Mouse (Mus musculus) spleen, adult 12 weeks (tissue): ENCODE results near the gene Ttc33.
"Not testable (repeated sequence)": the region's sequence is repeated elsewhere in the genome, so short reads cannot be mapped to it uniquely, and the experiment has no call there.

Experiments used
- DNase-seq: peaks from one replicate; pipeline ENCODE4 v3.0.0; 2022; ENCODE audit warnings: low spot score

Gene Ttc33

DNA sequence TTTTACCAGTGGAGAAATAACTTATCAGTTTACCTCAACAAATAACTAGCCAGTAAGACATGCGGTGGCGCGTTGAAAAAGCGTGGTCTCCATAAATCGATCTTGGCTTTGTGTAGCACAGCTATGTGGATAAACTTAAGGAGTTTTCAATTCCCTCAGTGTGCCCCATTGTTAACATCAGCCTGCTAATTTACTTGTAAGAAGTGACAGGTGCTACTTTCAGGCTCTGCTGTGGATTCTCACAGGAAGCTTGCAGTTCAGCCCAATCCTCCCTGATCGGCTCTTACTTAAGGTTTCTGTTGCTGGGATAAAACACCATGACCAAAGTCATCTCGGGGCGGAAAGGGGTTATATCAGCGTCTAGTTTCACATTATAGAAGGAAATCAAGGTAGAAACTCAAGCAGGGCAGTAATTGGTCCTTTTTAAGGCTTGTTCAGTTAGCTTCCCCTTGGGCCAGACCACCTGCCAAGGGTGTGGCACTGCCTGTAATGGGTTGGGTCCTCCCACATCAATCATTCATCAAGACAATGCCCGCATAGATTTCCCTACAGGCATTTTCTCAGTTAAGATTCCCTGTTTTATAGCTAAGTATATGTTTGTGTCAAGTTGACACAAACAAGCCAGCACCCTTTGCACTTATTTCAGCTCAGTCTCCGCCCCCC lies 526 bp upstream of the Ttc33 start:
- DNase-seq = peak; percentile 7

DNA sequence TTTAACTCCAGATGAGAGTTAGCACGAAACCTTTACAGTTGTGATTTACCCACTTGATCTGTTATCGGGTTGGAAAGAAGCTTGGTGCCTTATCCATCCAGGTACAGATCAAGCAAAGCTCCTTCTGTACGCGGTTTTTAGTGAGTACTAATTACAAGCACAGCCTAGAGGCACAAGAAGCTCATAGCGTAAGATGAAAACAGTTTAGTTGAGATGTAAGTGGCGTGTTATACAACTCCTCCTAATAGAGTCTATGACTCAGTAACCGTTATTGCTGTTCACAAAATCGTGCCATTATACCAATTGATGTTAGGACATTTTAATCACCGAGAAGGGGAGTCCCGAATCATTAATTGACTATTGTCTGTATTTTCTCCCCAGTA lies 959 bp downstream of the Ttc33 start:
- DNase-seq = no peak

DNA sequence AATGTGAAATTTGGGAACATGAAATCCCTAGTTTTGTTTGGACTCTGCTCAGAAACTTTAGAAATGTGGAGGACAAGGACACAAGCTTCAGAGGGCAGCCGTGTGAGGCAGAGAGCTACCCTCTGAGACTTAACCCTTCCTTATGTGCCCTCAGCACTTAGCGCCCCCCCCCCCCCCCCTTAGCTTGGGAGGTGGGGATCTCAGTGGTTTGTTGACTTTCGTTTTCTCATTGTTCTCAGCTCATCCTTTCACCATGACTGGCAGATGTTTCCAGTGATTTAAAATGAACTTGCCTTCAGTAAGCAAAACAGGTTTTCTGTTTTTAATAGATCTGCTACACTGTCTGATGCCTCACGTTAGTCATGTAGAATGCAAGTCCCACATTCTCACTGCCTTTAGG lies 1.8 kb downstream of the Ttc33 start:
- DNase-seq = no peak

DNA sequence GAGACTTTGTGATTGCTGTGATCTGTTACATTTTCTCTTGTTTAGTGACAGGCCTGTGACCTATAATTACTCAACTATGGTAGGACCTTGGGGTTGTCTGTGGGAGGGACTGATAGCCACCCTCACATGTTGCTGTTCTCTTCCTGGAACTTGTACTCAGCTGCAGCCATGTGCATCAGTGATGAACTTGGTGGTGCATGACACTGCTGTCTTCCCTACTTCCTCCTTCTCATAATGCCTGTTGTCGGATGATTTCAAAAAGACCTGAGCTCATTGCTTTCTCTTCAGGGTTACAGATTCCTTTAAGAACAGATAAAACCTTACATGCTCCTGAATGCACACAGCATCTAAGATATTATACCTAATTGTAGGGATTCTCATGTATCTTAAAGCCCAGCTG lies 2.7 kb downstream of the Ttc33 start:
- no peak for DNase-seq

DNA sequence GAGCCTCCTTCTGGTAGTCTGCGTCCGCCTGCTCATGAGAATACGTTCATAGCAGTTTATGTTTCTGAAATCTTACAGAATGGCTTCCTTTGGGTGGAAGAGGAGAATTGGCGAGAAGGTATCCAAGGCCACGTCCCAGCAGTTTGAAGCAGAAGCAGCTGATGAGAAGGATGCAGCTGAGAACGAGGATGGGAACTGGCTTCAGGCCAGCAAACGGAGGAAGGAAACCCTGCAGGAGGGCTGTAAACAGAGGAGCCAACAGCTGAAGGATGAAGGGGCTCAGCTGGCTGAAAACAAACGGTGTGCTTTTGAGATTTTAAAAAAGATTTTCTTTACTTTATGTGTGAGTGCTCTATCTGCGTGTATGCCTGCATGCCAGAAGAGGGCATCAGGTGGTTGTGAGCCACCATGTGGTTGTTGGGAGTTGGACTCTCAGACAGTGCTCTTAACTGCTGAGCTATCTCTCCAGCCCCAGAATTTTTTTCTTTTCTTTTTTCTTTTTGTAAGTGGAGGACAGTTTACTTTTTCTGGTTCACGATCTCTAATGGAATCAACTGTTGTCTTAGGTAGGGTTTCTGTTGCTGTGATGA lies 4.3 kb downstream of the Ttc33 start:
- no peak for DNase-seq

DNA sequence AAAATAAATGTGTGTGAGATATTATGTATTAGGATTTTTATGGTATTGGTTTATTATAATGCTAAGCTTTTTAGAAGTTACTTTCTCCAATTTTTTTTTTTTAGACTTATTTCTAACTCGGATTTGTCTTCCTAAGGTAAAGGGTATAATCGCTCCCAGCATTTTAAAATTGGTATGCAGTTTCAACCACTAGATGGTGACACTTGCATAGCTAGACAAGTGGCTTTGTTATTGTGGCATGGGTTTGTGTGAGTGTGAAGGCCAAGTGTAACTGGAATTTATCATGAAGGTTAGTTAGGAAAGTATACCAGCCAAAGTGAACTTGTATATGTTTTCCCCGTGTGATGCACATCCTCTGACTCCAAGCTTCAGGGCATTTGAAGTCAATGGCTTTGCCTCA lies 8.5 kb downstream of the Ttc33 start:
- no peak for DNase-seq

DNA sequence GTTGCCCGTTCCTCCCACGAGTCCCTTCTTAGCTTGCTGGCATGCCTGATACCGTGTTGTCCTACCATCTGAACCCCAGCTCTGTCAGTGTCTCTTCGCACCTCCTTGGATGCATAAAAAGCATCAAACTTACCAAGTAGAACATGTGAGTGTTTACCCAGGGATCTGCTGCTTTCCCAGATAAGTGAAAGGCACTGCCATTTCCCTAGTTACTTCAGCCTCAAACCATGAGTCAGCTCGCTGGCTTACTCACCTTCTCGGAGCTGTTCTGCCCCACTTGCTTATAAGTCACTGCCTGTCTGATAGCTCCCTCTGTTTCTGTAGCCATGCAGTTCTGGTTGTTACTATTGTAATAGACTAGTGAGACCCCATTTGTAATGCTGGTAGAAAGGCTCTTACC lies 9.1 kb downstream of the Ttc33 start:
- no peak for DNase-seq

DNA sequence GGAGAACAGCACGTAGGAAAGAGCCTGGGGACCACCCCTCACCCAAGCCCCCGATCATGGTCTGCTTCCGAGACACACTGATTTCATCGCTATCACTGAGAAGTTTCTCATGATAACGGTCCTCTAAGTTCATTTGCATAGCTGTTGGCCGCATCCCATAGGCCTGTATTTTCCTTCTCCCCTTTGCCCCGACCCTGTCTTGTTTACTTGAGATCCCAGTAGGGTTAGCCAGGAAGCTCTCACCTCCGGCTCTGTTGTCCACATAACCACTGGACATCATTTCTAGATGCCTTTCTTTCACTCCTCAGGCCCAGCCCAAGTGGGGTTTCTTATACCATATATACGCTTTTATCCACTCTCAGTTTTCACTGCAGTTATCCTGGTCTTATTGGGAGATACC lies 9.6 kb downstream of the Ttc33 start:
- no peak for DNase-seq

DNA sequence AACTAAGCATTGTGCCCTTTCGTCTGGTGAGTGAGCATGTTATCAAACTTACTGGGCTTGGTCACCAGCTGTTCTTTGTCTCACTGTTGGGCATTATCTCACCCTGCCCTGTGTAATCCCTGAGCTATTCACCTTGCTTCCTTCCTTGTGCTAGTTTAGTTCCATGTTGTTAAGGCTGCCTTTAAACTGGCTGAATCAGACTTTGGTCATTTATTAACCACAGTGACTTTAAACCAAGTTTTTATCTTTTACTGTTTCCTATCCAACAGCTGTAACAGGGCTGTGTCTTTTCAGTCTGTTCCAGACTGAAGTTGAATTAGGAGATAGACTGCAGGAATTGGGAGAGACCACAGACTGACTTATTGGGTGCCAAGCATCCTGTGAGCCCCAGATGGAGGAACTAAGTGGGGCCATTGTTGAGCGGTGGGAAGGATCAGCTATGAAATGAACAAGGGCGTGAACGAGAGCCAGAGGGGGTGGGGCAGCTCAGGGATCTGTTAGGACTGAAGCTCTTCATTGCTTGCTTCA lies 10.7 kb downstream of the Ttc33 start:
- no peak for DNase-seq

DNA sequence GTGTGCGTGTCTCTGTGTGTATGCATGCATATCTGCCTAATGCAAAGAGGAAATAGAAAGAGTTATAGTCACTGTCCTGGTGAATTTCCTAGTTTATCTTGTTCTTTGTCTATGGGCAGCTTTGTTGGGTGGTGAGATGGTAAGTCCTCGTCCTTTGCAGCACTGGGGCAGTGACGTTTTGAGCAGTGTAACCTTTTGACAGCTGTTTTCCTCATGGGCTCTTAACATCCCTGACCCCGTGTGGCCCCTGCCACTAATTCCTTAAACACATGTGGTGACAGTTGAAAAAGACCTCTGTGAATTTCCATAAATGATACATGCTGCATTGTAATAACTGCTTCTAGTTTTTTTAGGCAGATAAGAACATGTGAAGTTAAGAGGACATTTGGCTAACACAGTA lies 11.4 kb downstream of the Ttc33 start:
- DNase-seq = no peak

DNA sequence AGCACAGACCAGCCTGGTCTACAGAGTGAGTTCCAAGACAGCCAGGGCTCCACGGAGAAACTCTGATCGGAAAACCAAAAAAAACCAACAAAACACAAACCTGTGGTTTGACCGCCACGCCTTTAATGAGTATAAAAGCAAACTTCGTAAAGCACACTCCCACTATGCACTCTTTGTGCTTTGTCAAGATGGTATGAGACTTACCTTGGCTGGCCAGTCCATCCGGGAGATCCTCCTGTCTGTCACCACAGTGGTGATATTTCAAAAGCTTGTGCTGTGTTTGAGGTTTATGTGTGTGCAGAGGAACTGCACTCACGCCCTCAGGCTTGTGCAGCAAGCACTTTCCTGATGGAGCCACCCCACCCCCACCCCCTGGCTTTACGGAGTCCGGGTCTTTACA lies 19.9 kb downstream of the Ttc33 start:
- DNase-seq = no peak

DNA sequence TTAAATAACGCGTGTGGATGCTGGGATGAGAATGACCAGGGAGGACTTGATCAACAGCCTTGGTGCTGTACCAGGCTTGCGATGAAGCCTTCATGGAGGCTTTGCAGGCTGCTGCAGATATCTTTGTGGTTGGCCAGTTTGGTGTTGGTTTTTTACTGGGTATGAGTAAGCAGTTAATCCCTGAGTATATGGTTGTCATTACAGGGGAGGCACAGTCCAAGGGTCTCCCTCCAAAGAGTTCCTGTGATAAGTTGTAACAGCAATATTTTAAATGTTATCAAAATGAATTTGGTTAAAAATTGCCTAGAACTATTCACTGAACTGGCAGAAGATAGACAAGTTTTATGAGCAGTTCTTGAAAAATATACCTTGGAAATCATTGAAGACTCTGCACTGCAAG lies 23.8 kb downstream of the Ttc33 start:
- DNase-seq = no peak

DNA sequence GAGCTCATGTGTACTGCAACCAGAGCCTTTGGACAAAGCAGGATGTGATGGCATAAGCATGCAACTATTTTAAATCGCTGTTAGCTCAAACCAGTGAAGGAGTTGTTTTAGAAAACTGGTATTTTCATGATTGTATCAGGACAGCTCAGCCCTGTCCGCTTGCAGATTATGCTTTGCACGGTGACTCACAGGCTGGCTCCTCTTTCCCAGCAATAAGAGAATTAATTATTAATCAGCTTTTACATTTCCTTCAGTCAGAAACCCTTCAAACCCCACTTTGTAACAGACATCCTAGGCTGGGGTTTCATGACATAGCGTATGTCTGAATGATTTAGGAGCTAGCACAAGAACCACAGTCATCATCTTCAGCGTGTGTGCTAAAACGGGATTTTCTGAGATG lies 35.2 kb downstream of the Ttc33 start:
- no peak for DNase-seq

DNA sequence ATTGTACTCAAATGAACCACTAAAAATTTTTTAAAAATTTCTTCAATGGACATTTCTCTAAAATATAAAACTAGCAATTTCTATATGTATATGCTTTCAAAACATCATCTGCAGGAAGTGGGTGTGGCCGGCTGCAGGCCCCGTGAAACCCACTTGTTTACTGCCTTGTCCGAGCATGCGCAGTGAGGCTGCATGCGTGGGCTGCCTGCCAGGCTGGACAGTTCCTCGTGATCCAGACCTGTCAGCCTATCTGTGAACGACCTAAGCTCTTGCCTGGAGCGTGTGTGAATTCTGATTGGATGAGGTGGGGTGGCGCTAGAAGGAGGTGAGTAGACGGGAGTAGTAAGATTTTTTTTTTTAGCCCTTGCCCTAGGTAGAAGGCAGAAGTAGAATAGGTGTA lies 45.4 kb downstream of the Ttc33 start:
- DNase-seq = not testable (repeated sequence)

DNA sequence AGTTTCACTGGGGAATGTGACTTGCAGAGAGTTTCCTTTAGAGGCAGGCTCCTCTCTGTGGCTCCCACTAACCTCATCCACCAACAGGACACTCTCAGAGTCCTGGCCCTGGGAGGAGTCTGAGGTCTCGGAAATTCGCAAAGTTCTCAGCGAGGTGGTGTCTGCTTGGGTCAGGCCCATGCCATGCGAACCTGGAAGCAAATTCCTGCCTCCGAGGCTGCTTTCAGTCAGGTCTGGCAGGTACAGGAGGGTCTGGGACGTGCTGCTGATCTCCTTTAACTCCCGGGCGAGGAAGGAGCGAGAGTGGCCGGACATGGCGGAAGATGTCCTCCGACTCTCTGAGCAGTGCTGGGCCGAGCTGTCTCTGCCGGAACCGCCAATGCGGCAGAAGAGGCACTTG lies 49.3 kb downstream of the Ttc33 start:
- no peak for DNase-seq

DNA sequence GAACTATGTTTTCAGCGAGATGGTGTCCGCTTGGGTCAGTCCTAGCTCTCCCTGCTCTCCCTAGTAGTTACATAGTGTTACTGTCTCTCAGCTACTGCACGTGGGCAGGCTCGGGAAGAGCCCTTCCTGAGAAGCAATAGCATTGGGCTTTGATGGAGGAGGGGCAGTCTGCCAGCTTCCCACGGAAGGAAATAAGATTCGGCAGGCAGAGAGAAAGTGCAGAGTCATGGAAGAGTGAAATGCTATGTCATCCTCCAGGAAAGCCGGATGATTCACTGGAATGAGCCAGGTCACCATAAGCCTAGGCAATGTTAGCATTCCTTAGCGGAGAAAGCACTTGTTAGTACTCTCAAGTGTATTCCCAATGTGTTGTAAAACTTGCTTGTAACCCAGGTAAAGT lies 50.2 kb downstream of the Ttc33 start:
- no peak for DNase-seq

DNA sequence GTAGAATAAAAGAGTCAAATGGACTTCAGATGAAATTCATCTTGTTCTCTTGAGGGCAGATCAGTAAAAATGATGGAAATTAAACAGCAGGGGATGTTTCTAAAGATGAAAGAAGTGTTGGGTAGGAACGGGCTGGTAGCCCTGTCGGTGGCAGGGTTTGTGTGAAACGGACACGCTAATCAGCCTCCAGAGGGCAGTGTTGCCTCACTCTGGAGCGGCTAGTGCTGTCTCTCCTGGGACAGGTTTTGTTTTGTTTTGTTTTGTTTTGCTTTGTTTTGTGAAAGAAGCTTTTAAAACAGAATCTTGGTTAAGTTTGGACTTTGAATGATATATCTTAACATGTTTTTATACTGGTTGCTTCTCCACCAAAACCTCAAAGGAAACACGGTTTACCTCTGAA lies 51.2 kb downstream of the Ttc33 start:
- DNase-seq = peak; percentile 61

DNA sequence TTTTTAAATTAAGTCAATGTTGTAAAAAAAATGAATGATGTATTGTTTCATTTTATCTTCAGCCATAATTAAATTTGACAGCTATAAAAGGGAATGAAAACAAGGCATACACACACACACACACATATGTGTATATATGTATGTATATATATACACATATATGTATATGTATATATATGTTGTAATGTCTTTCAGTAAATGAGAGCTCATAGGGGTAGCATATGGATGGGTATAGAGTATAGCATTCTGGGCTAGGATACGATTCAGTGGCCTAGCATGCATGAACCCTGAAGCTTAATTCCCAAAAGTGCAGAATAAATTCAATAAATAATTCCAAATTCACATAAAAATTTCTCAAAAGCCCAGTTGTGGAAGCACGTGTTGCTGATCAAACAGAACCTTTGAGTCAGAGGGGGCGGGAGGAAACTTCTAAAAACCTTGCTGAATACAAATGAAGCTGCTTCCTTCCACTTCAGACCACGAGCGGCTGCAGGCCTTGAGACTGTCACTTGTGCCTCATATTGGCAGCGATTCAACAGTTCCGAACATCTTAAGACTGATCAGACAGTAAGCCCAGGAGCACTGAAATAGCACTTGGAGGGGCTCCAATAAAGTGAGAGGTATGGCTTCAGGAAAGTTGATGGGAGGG lies 51.8 kb downstream of the Ttc33 start:
- peak; percentile 8 for DNase-seq

DNA sequence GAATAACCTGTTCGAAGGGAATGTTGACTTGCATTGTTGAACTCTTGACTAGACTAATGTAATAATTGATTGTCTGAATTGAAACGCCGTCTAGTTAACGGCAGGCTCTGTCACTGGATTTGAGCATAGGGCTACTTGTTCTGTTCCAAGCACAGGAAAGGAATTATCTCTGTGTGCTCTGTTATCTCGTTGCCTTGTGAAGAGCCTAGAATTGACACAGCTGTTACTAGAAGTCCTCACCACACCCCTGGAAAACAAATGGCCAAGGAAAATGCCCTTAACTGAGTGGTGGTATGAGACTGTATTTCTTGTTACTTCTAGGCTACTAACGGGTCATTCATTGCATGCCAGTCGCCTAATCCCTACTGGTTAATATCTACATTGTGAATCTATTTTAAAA lies 52.7 kb downstream of the Ttc33 start:
- no peak for DNase-seq

DNA sequence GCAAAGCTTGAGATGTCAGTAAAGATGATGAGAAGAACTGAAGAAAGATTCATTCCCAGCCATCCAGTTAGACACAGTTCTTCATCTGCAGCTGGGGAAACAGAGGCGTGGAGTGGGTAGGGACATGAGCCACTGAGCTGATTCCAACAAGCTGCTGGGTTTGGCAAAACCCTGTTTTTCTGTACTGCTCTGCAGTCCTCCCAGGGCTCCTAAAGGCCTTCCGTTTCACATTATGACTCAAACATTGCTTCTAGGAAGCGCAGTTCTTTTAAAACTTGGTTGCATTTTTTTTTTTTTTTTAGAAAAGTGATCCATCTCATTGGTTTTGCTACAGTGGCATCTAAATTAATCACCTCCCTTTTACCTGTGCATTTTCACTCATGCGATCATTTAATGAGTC lies 53.2 kb downstream of the Ttc33 start:
- DNase-seq = no peak

DNA sequence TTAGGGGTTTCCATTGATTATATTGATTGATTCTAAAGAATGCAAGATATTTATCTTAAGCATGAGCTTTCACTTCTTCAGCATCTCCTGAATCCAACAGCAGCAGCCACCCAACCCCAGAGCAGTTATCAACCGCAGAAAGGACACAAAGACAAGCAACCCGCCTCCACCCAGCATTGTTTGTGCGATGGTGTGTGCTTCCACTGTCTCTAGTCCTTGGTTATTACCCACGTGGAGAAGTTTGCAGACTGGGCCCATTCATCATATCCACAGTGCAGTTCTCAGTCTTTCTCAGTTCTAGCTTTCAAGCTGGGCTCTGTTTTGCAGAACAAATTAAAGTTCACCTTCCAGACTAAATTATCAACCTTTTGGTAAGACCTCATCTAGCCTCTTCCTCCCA lies 54.0 kb downstream of the Ttc33 start:
- DNase-seq = no peak

DNA sequence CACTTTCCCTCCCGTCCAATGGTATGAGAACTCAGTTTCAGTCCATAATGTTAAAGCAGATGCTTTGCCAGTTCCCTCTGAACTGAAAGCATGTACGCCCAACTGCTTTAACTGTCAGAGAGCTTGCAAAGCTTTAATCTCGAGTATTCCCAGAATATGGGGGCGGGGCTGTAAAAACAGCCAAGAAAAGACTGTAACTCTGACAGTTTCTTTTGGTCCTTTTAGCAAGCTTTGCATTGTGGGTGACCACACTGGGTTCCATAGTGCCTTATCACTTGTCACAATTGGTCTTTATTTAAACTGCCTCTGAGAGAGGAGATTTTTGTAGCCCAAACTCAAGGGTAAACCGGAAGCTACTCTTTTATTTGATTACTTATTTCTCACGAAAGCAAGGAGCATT lies 54.6 kb downstream of the Ttc33 start:
- DNase-seq = peak; percentile 11

DNA sequence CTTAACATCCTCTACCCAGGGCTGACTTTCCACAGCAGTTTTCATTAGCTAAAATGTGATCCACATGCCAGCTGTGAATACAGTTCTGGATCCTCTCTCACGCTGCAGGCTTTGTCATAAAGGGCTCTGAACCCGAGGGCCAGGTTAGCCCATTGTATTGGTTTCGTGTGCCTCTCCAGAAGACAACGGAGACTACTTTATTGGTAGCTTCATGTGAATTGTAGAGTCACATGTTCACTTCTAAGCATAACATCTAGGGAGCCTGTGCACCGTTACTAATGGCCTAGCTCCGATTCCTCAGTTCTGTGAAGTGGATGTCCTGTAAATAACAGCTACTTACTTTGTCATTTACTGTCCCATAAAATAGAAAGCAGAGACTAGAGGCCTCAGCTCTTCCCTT lies 55.0 kb downstream of the Ttc33 start:
- DNase-seq = no peak
